Mouse (Mus musculus): ENCODE measurements around the gene Prrc2a. TPM values are rescaled to one million over a fixed set of nuclear protein-coding genes. Genes with fewer than 3 reads are reported as not detected.

Prrc2a gene
- polyA plus RNA-seq, 1 experiment = 146 TPM

GRCm38 (mm10) chr17:35168541-35169207 is 4.0 kb upstream of the Prrc2a start:
- H3K27ac ChIP-seq (ENCODE audit: insufficient read depth, low read depth, low read length) = no peak overlapping the region
- TF ChIP-seq CTCF (IDR thresholded peaks at IDR 0.05; ENCODE audit: insufficient read depth, low read depth, low read length) (no peak), POLR2A (IDR thresholded peaks at IDR 0.05; ENCODE audit: insufficient read depth, low read depth, low read length) (no peak)
- H3K4me1 ChIP-seq (ENCODE audit: control insufficient read depth, insufficient read depth, low read length) = peaks cover 5% of the 10 kb centered on the region
- no peak overlapping the region for H3K4me3 ChIP-seq (ENCODE audit: insufficient read depth, low read depth, low read length)
- 11% methylated on average over 4 of the region's 4 CpGs for WGBS

- H3K4me1 ChIP-seq (ENCODE audit: control insufficient read depth, insufficient read depth, low read length) = peaks cover 5% of the 10 kb centered on the region; the same call in 1 of the 2 replicates
- WGBS = 85% methylated on average over 7 of the region's 7 CpGs
- no peak overlapping the region for H3K4me3 ChIP-seq (ENCODE audit: insufficient read depth, low read depth, low read length)
- TF ChIP-seq POLR2A (IDR thresholded peaks at IDR 0.05; ENCODE audit: insufficient read depth, low read depth, low read length) = no peak
- no peak for TF ChIP-seq CTCF (IDR thresholded peaks at IDR 0.05; ENCODE audit: insufficient read depth, low read depth, low read length)
- H3K27ac ChIP-seq (ENCODE audit: insufficient read depth, low read depth, low read length) = no peak overlapping the region
Observed at GRCm38 (mm10) chr17:35167794-35168193, 3.1 kb upstream of the Prrc2a start.

- Histone ChIP-seq H3K4me3 (ENCODE audit: insufficient read depth, low read depth, low read length) (no peak overlapping the region), H3K27ac (ENCODE audit: insufficient read depth, low read depth, low read length) (no peak overlapping the region), H3K4me1 (ENCODE audit: control insufficient read depth, insufficient read depth, low read length) (peaks cover 13% of the 10 kb centered on the region)
- no peak for TF ChIP-seq CTCF (IDR thresholded peaks at IDR 0.05; ENCODE audit: insufficient read depth, low read depth, low read length)
- no peak for TF ChIP-seq POLR2A (IDR thresholded peaks at IDR 0.05; ENCODE audit: insufficient read depth, low read depth, low read length)
- WGBS = 72% methylated on average over 8 of the region's 8 CpGs
Observed at GRCm38 (mm10) chr17:35166352-35167035, 1.8 kb upstream of the Prrc2a start.

- TF ChIP-seq POLR2A (IDR thresholded peaks at IDR 0.05; ENCODE audit: insufficient read depth, low read depth, low read length) = no peak
- TF ChIP-seq CTCF (IDR thresholded peaks at IDR 0.05; ENCODE audit: insufficient read depth, low read depth, low read length) = no peak
- H3K27ac ChIP-seq (ENCODE audit: insufficient read depth, low read depth, low read length) = peak overlapping the region; percentile 87
- WGBS = 14% methylated on average over 12 of the region's 12 CpGs
Observed at GRCm38 (mm10) chr17:35165451-35166155, 906 bp upstream of the Prrc2a start.

GRCm38 (mm10) chr17:35164218-35164567 is 504 bp downstream of the Prrc2a start:
- no peak for TF ChIP-seq POLR2A (IDR thresholded peaks at IDR 0.05; ENCODE audit: insufficient read depth, low read depth, low read length)
- no peak for TF ChIP-seq CTCF (IDR thresholded peaks at IDR 0.05; ENCODE audit: insufficient read depth, low read depth, low read length)
- WGBS = under 1% methylated on average over 25 of the region's 28 CpGs
- Histone ChIP-seq H3K4me3 (ENCODE audit: insufficient read depth, low read depth, low read length) (peak overlapping the region; percentile 59), H3K4me1 (ENCODE audit: control insufficient read depth, insufficient read depth, low read length) (peaks cover 13% of the 10 kb centered on the region), H3K27ac (ENCODE audit: insufficient read depth, low read depth, low read length) (peak overlapping the region; percentile 68)

More at GRCm38 (mm10) chr17:35165451-35166155, 906 bp upstream of the Prrc2a start:
- peaks cover 13% of the 10 kb centered on the region for H3K4me1 ChIP-seq (ENCODE audit: control insufficient read depth, insufficient read depth, low read length)
- H3K4me3 ChIP-seq (ENCODE audit: insufficient read depth, low read depth, low read length) = peak overlapping the region; percentile 51

- 2% methylated on average over 8 of the region's 8 CpGs for WGBS
- peak overlapping the region; percentile 59 for H3K4me3 ChIP-seq (ENCODE audit: insufficient read depth, low read depth, low read length)
- H3K4me1 ChIP-seq (ENCODE audit: control insufficient read depth, insufficient read depth, low read length) = peaks cover 13% of the 10 kb centered on the region
- H3K27ac ChIP-seq (ENCODE audit: insufficient read depth, low read depth, low read length) = peak overlapping the region; percentile 68
- no peak for TF ChIP-seq CTCF (IDR thresholded peaks at IDR 0.05; ENCODE audit: insufficient read depth, low read depth, low read length)
- TF ChIP-seq POLR2A (IDR thresholded peaks at IDR 0.05; ENCODE audit: insufficient read depth, low read depth, low read length) = no peak
Observed at GRCm38 (mm10) chr17:35163326-35164081, 1.2 kb downstream of the Prrc2a start.

- peak overlapping the region; percentile 34 for H3K4me3 ChIP-seq (ENCODE audit: insufficient read depth, low read depth, low read length)
- H3K27ac ChIP-seq (ENCODE audit: insufficient read depth, low read depth, low read length) = no peak overlapping the region
- TF ChIP-seq CTCF (IDR thresholded peaks at IDR 0.05; ENCODE audit: insufficient read depth, low read depth, low read length) (no peak), POLR2A (IDR thresholded peaks at IDR 0.05; ENCODE audit: insufficient read depth, low read depth, low read length) (no peak)
- 6% methylated on average over 12 of the region's 12 CpGs for WGBS
- peaks cover 13% of the 10 kb centered on the region for H3K4me1 ChIP-seq (ENCODE audit: control insufficient read depth, insufficient read depth, low read length)
Observed at GRCm38 (mm10) chr17:35162730-35163129, 2.0 kb downstream of the Prrc2a start.

- no peak overlapping the region for H3K27ac ChIP-seq (ENCODE audit: insufficient read depth, low read depth, low read length)
- TF ChIP-seq CTCF (IDR thresholded peaks at IDR 0.05; ENCODE audit: insufficient read depth, low read depth, low read length) (no peak), POLR2A (IDR thresholded peaks at IDR 0.05; ENCODE audit: insufficient read depth, low read depth, low read length) (no peak)
- H3K4me3 ChIP-seq (ENCODE audit: insufficient read depth, low read depth, low read length) = peak overlapping the region; percentile 6; the same call in 1 of the 2 replicates
- H3K4me1 ChIP-seq (ENCODE audit: control insufficient read depth, insufficient read depth, low read length) = peaks cover 13% of the 10 kb centered on the region
- 36% methylated on average over 14 of the region's 14 CpGs for WGBS
Observed at GRCm38 (mm10) chr17:35162121-35162520, 2.6 kb downstream of the Prrc2a start.
